Mouse (Mus musculus) CH12.LX (cell line): ENCODE data around the gene Dusp15. TPM values are rescaled to one million over a fixed set of nuclear protein-coding genes. Genes with fewer than 3 reads are reported as not detected.
A peak's percentile ranks its signal among the peaks of the same experiment; 100 is the strongest.

ENCODE experiments used
- DNase-seq: peaks from one replicate; pipeline ENCODE4 v3.0.0-alpha.2; 2013; ENCODE audit errors: extremely low read depth
- H3K27ac ChIP-seq: 2 replicates; pipeline ENCODE4 v1.5.1; 2012; ENCODE audit warnings: low read depth, mild to moderate bottlenecking, control low read depth, moderate library complexity; ENCODE audit not compliant: insufficient read depth
- H3K27me3 ChIP-seq: replicated peaks from 2 replicates; pipeline ENCODE3; 2012; ENCODE audit warnings: inconsistent platforms
- H3K36me3 ChIP-seq, 2 experiments: replicated peaks in 1 of 2; 2 replicates each; pipeline versions ENCODE3 to v1.6.1; 2012; ENCODE audit warnings: inconsistent platforms in 1 of 2, low read length in 1 of 2, mild to moderate bottlenecking in 1 of 2, mixed read lengths in 1 of 2, moderate library complexity in 1 of 2; ENCODE audit not compliant: control insufficient read depth in 1 of 2, insufficient read depth in 1 of 2
- H3K4me1 ChIP-seq, 2 experiments: 2 replicates each; pipeline ENCODE4 v1.6.1; 2012; ENCODE audit warnings: inconsistent platforms in 1 of 2, moderate library complexity in 1 of 2; ENCODE audit not compliant: insufficient read depth in 2 of 2, control insufficient read depth in 1 of 2
- H3K4me2 ChIP-seq: 2 replicates; pipeline ENCODE4 v1.6.1; 2012; ENCODE audit warnings: low read depth, mild to moderate bottlenecking, control low read depth; ENCODE audit not compliant: poor library complexity, insufficient read depth, severe bottlenecking
- H3K4me3 ChIP-seq, 3 experiments: fragments of 150-350 bp in 1 of 3; sonication (generic) in 1 of 3; replicated peaks in 1 of 3; 2 replicates each; pipeline versions ENCODE3 to v1.5.1; 2011 to 2012; ENCODE audit warnings: low read depth in 2 of 3, low read length in 2 of 3, mild to moderate bottlenecking in 2 of 3, moderate library complexity in 2 of 3, control low read depth in 1 of 3, improper control_type of control experiment in 1 of 3, inconsistent platforms in 1 of 3, mixed read lengths in 1 of 3; ENCODE audit not compliant: poor library complexity in 1 of 3
- H3K79me2 ChIP-seq: replicated peaks from 2 replicates; pipeline ENCODE4 v1.6.1; 2012; ENCODE audit warnings: mild to moderate bottlenecking, moderate library complexity; ENCODE audit not compliant: control insufficient read depth, poor library complexity, insufficient read depth, severe bottlenecking; ENCODE audit errors: extremely low read depth
- H3K9ac ChIP-seq: 2 replicates; pipeline ENCODE4 v1.6.1; 2012; ENCODE audit warnings: low read depth, mild to moderate bottlenecking, control low read depth, moderate library complexity; ENCODE audit not compliant: insufficient read depth
- H3K9me3 ChIP-seq: replicated peaks from 2 replicates; pipeline ENCODE3; 2012; ENCODE audit warnings: low read length, inconsistent platforms, mixed read lengths
- CHD2 ChIP-seq: IDR thresholded peaks from 2 replicates; pipeline ENCODE4 v1.6.1; 2011; ENCODE audit warnings: low read length, improper control_type of control experiment
- CTCF ChIP-seq, 2 experiments: IDR thresholded peaks in 1 of 2; conservative IDR thresholded peaks in 1 of 2; 2 replicates each; pipeline ENCODE4 v1.5.1; 2011 to 2012; ENCODE audit warnings: low read depth in 2 of 2, low read length in 2 of 2, improper control_type of control experiment in 1 of 2, inconsistent platforms in 1 of 2, mild to moderate bottlenecking in 1 of 2, moderate library complexity in 1 of 2
- E2F4 ChIP-seq: IDR thresholded peaks from 2 replicates; pipeline ENCODE4 v1.6.1; 2011; ENCODE audit warnings: low read depth, low read length, improper control_type of control experiment; ENCODE audit not compliant: insufficient replicate concordance
- ELF1 ChIP-seq: IDR thresholded peaks from 2 replicates; pipeline ENCODE4 v1.6.1; 2014; ENCODE audit warnings: low read depth, mild to moderate bottlenecking, inconsistent platforms, low read length, improper control_type of control experiment
- EP300 ChIP-seq: IDR thresholded peaks from 2 replicates; pipeline ENCODE4 v1.6.1; 2011; ENCODE audit warnings: low read length, improper control_type of control experiment
- ETS1 ChIP-seq: conservative IDR thresholded peaks from 2 replicates; pipeline ENCODE4 v1.6.1; 2012; ENCODE audit warnings: low read depth, mild to moderate bottlenecking, inconsistent platforms, low read length, improper control_type of control experiment, moderate library complexity
- GABPA ChIP-seq: IDR thresholded peaks from 2 replicates; pipeline ENCODE4 v1.6.1; 2012; ENCODE audit warnings: low read depth, low read length, improper control_type of control experiment, inconsistent platforms; ENCODE audit not compliant: insufficient replicate concordance
- JUN ChIP-seq: IDR thresholded peaks from 2 replicates; pipeline ENCODE4 v1.6.1; 2011; ENCODE audit warnings: low read depth, mild to moderate bottlenecking, low read length, improper control_type of control experiment, moderate library complexity; ENCODE audit not compliant: insufficient read depth
- JUND ChIP-seq: conservative IDR thresholded peaks from 2 replicates; pipeline ENCODE4 v1.6.1; 2011; ENCODE audit warnings: low read depth, low read length, improper control_type of control experiment
- MAX ChIP-seq: IDR thresholded peaks from 2 replicates; pipeline ENCODE4 v1.6.1; 2011; ENCODE audit warnings: low read length, improper control_type of control experiment
- MAZ ChIP-seq: IDR thresholded peaks from 2 replicates; pipeline ENCODE4 v1.6.1; 2012; ENCODE audit warnings: low read depth, mild to moderate bottlenecking, inconsistent platforms, low read length, improper control_type of control experiment, moderate library complexity
- MEF2A ChIP-seq: IDR thresholded peaks from 2 replicates; pipeline ENCODE4 v1.6.1; 2014; ENCODE audit warnings: low read depth, mild to moderate bottlenecking, inconsistent platforms, low read length, improper control_type of control experiment, borderline replicate concordance
- NELFE ChIP-seq: IDR thresholded peaks from 2 replicates; pipeline ENCODE4 v1.6.1; 2011; ENCODE audit warnings: low read depth, low read length, improper control_type of control experiment
- PAX5 ChIP-seq: IDR thresholded peaks from 2 replicates; pipeline ENCODE4 v1.6.1; 2012; ENCODE audit warnings: low read length, inconsistent platforms, mixed read lengths
- POLR2A ChIP-seq: IDR thresholded peaks from 2 replicates; pipeline ENCODE4 v1.6.1; 2011; ENCODE audit warnings: low read depth, mild to moderate bottlenecking, improper control_type of control experiment, low read length
- POLR2AphosphoS2 ChIP-seq: IDR thresholded peaks from 2 replicates; pipeline ENCODE4 v1.6.1; 2011; ENCODE audit warnings: low read depth, low read length, improper control_type of control experiment
- RAD21 ChIP-seq: IDR thresholded peaks from 2 replicates; pipeline ENCODE4 v1.6.1; 2011; ENCODE audit warnings: low read depth, mild to moderate bottlenecking, low read length, improper control_type of control experiment, moderate library complexity
- SMC3 ChIP-seq: IDR thresholded peaks from 2 replicates; pipeline ENCODE4 v1.6.1; 2011; ENCODE audit warnings: low read depth, low read length, improper control_type of control experiment
- TCF12 ChIP-seq: IDR thresholded peaks from 2 replicates; pipeline ENCODE4 v1.6.1; 2014; ENCODE audit warnings: low read depth, mild to moderate bottlenecking, inconsistent platforms, low read length, improper control_type of control experiment
- UBTF ChIP-seq: IDR thresholded peaks from 2 replicates; pipeline ENCODE4 v1.6.1; 2012; ENCODE audit warnings: low read depth, mild to moderate bottlenecking, inconsistent platforms, low read length, improper control_type of control experiment, moderate library complexity
- ZNF384 ChIP-seq: IDR thresholded peaks from 2 replicates; pipeline ENCODE4 v1.6.1; 2012; ENCODE audit warnings: low read depth, low read length, improper control_type of control experiment, inconsistent platforms
- dilution Hi-C: fragments of 300-500 bp; cut with MboI; formaldehyde crosslinking; loops from 2 replicates; pipeline ENCODE4 v1.14.3; 2020; ENCODE audit warnings: low sequenced_read_pairs; ENCODE audit not compliant: extremely low pct_unique_long_range_greater_than_20kb, extremely low pct_ligation_motif_present
- in situ Hi-C: fragments of 300-500 bp; cut with MboI; formaldehyde crosslinking; loops from 3 replicates; pipeline ENCODE4 v1.14.3; 2019; ENCODE audit warnings: low sequenced_read_pairs, low pct_ligation_motif_present, low pct_unique_long_range_greater_than_20kb, mixed read lengths
- polyA plus RNA-seq: library from polyadenylated mRNA; unstranded; fragments of >175 nt; gene quantifications from 2 replicates; pipeline ENCODE4 v1.2.1, GENCODE M21; 2012; ENCODE audit warnings: low read depth; ENCODE audit not compliant: insufficient read length
- total RNA-seq, 2 experiments: library from RNA; depleted of rRNA; stranded (reverse); fragments of 300-350 nt in 1 of 2; fragments of >200 nt in 1 of 2; gene quantifications; 2 replicates each; pipeline ENCODE4 v1.2.3; 2012 to 2014

The Dusp15 gene
- total and polyA plus RNA-seq, 3 experiments, result 0.08 to 0.13 TPM; not detected in 1

DNA sequence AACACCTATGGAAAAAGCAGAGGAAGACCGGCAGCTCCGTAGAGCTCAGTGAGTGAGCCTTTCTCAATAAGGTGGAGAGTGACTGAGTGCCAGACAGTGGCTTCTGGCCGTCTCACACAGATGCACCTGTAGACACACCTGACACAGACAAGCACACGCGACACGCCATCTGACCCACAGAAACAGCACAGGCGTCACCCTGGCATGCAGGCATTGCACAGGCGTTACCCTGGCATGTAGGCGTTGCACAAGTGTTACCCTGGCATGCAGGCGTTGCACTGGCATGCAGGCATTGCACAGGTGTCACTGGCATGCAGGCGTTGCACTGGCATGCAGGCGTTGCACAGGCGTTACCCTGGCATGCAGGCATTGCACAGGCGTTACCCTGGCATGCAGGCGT, 50.2 kb downstream of the Dusp15 start:
- Histone ChIP-seq H3K4me2 (no peak overlapping the region), H3K4me1 (peaks cover 18 to 28% of the 10 kb centered on the region in 2 experiments), H3K4me3 (peak overlapping the region in 1 of 3 experiments; percentile 31), H3K27me3 (no peaks in the 10 kb centered on the region), H3K9ac (no peak overlapping the region), H3K36me3 (peaks cover 0 to 24% of the 10 kb centered on the region in 2 experiments), H3K79me2 (no peaks in the 10 kb centered on the region), H3K27ac (no peak overlapping the region), H3K9me3 (no peaks in the 10 kb centered on the region)
- DNase-seq, result no peak
- in situ Hi-C loops (loop anchor here (25.0 kb wide), 1 partner anchor 686 kb away; no protein-coding TSS in a partner anchor), dilution Hi-C loops (no loop called here)
- no peak for TF ChIP-seq MAX
- no peak for TF ChIP-seq GABPA
- TF ChIP-seq ELF1, result no peak
- TF ChIP-seq EP300, result no peak
- TF ChIP-seq ETS1, result no peak
- no peak for TF ChIP-seq PAX5
- no peak for TF ChIP-seq ZNF384
- no peak for TF ChIP-seq RAD21
- no peak for TF ChIP-seq JUND
- no peak for TF ChIP-seq TCF12
- no peak for TF ChIP-seq CHD2
- TF ChIP-seq CTCF (conservative IDR thresholded peaks at IDR 0.05 in 1 of 2, IDR thresholded peaks at IDR 0.05 in 1 of 2; ENCODE audit: low read depth in 2 of 2, low read length in 2 of 2), result no peak
- TF ChIP-seq SMC3, result no peak
- TF ChIP-seq POLR2AphosphoS2, result no peak
- TF ChIP-seq POLR2A, result no peak
- TF ChIP-seq NELFE, result no peak

DNA sequence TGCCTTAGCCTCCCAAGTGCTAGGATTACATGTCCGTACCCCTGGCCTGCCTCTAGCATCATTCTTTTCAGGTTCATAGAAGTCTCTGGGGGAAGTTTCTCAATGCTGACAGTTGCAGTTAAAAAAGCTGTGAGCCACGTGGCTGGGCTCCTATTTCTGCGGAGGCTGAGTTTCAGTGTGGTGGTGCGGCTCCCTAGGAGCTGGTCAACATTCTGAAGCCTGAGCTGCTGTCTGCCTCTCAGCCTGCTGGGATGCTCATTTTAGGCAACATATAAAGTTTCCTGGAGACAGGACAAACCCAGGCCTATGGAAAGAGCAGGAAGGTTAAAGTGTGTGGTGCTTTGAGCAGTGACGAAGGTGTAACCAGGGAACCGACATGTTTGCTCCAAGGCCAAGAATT, 52.5 kb downstream of the Dusp15 start:
- Histone ChIP-seq H3K4me2 (no peak overlapping the region), H3K9me3 (no peaks in the 10 kb centered on the region), H3K4me1 (peaks cover 5% of the 10 kb centered on the region in 2 experiments; a peak in 3 of 4 replicates), H3K36me3 (peaks cover 13 to 46% of the 10 kb centered on the region in 2 experiments), H3K79me2 (no peaks in the 10 kb centered on the region), H3K4me3 (no peak overlapping the region), H3K27me3 (no peaks in the 10 kb centered on the region), H3K27ac (no peak overlapping the region)
- dilution Hi-C loops, result no loop called here
- TF ChIP-seq JUN, result no peak
- TF ChIP-seq MEF2A, result no peak
- no peak for TF ChIP-seq E2F4
- no peak for TF ChIP-seq UBTF
- TF ChIP-seq MAZ, result no peak
- TF ChIP-seq JUND, result no peak
- TF ChIP-seq, all 38 proteins: peak for 0
- in situ Hi-C loops, result loop anchor here (5.0 kb wide), 1 partner anchor 37 kb away; no protein-coding TSS in a partner anchor
- no peak for DNase-seq
- no peak overlapping the region for H3K9ac ChIP-seq
